Mouse (Mus musculus) stomach, embryonic 14.5 days (tissue): ENCODE results near the gene Rin3. TPM values are rescaled to one million over a fixed set of nuclear protein-coding genes. Genes with fewer than 3 reads are reported as not detected.

Experiments
- ATAC-seq: fragments of 200-750 bp; cut with Nextera tagmentation; 2 replicates; pipeline ENCODE4 v1.8.0; 2017; ENCODE audit warnings: low read depth, moderate TSS enrichment; ENCODE audit not compliant: insufficient number of reproducible peaks, insufficient read depth, low FRiP score
- H3K27ac ChIP-seq: fragments of 300-500 bp; sonication (generic); 2 replicates; pipeline ENCODE4 v1.5.1; 2014; ENCODE audit warnings: mild to moderate bottlenecking, low read length, moderate library complexity, mixed read lengths
- H3K27me3 ChIP-seq: fragments of 300-500 bp; sonication (generic); 2 replicates; pipeline ENCODE4 v1.6.1; 2014; ENCODE audit warnings: low read length, control low read depth, mixed read lengths; ENCODE audit not compliant: control insufficient read depth, insufficient read depth
- H3K36me3 ChIP-seq: fragments of 300-500 bp; sonication (generic); 2 replicates; pipeline ENCODE4 v1.6.1; 2014; ENCODE audit warnings: mild to moderate bottlenecking, control low read depth, low read length, moderate library complexity, mixed read lengths; ENCODE audit not compliant: control insufficient read depth, insufficient read depth
- H3K4me1 ChIP-seq: fragments of 300-500 bp; sonication (generic); 2 replicates; pipeline ENCODE4 v1.6.1; 2014; ENCODE audit warnings: low read length, control low read depth, mixed read lengths; ENCODE audit not compliant: control insufficient read depth, insufficient read depth
- H3K4me2 ChIP-seq: fragments of 300-500 bp; sonication (generic); replicated peaks from 2 replicates; pipeline ENCODE4 v1.6.1; 2014; ENCODE audit warnings: low read depth, low read length, control low read depth
- H3K4me3 ChIP-seq: fragments of 300-500 bp; sonication (generic); 2 replicates; pipeline ENCODE4 v1.5.1; 2014; ENCODE audit warnings: low read depth, low read length, control low read depth
- H3K9ac ChIP-seq: fragments of 300-500 bp; sonication (generic); replicated peaks from 2 replicates; pipeline ENCODE4 v1.6.1; 2014; ENCODE audit warnings: low read depth, mild to moderate bottlenecking, control low read depth, low read length, moderate library complexity, mixed read lengths
- H3K9me3 ChIP-seq: fragments of 300-500 bp; sonication (generic); 2 replicates; pipeline ENCODE4 v1.6.1; 2016; ENCODE audit warnings: low read depth, low read length, control low read depth; ENCODE audit not compliant: control insufficient read depth
- WGBS: fragments of 180-500 bp; shearing (Covaris S2); extraction: QIAGEN DNeasy Blood & Tissue Kit; methylation state at CpG from one replicate; pipeline ENCODE4 v1.1.7; 2014; 5-methylcytosine and 5-hydroxymethylcytosine counted together
- polyA plus RNA-seq: library from polyadenylated mRNA; unstranded; fragments of >200 nt; fragmentation: Nextera tagmentation; extraction: Ambion mirVana; gene quantifications from 2 replicates; pipeline ENCODE4 v1.2.1, GENCODE M21; 2014

Gene Rin3
- polyA plus RNA-seq, 1 experiment from 2014 or later = 12.1 TPM

- WGBS = 88% methylated on average over 4 of the region's 4 CpGs
- H3K4me3 ChIP-seq = no peak overlapping the region
Measured at GRCm38 (mm10) chr12:102434107-102434506, 151.3 kb downstream of the Rin3 start.

DNA sequence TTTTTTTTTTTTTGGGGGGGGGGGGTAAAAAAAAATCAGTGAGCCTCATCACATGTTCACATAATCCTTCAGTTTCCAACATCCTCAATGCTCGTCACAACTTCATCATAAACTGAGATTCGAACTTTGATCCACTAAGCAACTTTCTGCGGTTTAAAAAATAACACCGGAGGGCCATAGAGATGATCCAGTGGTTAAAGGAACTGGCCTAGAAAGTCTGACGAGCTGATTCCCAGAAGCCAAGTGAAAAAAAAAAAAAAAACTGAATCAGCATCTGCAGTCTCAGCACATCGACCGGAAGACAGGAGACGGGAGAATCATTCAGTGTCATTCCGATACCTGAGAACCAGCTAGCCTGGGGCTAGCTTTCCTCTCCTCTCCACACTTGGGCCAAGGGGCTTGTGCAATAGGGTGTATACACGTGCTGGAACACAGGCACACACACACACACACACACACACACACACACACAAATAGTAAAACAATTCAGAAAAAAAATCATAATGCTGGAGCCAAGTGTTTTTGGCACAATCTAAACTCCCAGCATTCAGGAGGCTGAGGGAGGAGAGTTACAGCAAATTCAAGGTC is 154.2 kb downstream of the Rin3 start:
- H3K4me2 ChIP-seq = no peak overlapping the region
- H3K9me3 ChIP-seq = no peaks in the 10 kb centered on the region
- no peaks in the 10 kb centered on the region for H3K4me1 ChIP-seq
- no peaks in the 10 kb centered on the region for H3K27me3 ChIP-seq
- no peak overlapping the region for H3K4me3 ChIP-seq
- no peak overlapping the region for H3K27ac ChIP-seq
- no peak for ATAC-seq
- H3K36me3 ChIP-seq = no peaks in the 10 kb centered on the region
- H3K9ac ChIP-seq = no peak overlapping the region
- WGBS = 73% methylated on average over 10 of the region's 10 CpGs

More at GRCm38 (mm10) chr12:102434107-102434506, 151.3 kb downstream of the Rin3 start:
- Histone ChIP-seq H3K27me3 (no peaks in the 10 kb centered on the region), H3K9ac (no peak overlapping the region), H3K27ac (no peak overlapping the region), H3K9me3 (no peaks in the 10 kb centered on the region), H3K4me1 (no peaks in the 10 kb centered on the region), H3K4me2 (no peak overlapping the region), H3K36me3 (no peaks in the 10 kb centered on the region)
- ATAC-seq = no peak

GRCm38 (mm10) chr12:102437952-102438351 is 155.1 kb downstream of the Rin3 start:
- H3K9me3 ChIP-seq = no peaks in the 10 kb centered on the region
- H3K4me3 ChIP-seq = no peak overlapping the region
- ATAC-seq = no peak
- no peak overlapping the region for H3K27ac ChIP-seq
- 79% methylated on average over 5 of the region's 5 CpGs for WGBS
- 0 out of 2 replicates have a peak overlapping the region, but pooled peaks have one; percentile 52 for H3K4me2 ChIP-seq
- no peaks in the 10 kb centered on the region for H3K36me3 ChIP-seq
- H3K4me1 ChIP-seq = no peaks in the 10 kb centered on the region
- H3K9ac ChIP-seq = no peak overlapping the region
- H3K27me3 ChIP-seq = no peaks in the 10 kb centered on the region

- peak; percentile 20; the same call in 1 of the 2 replicates for ATAC-seq
- 3% methylated on average over 20 of the region's 20 CpGs for WGBS
- H3K4me1 ChIP-seq = no peaks in the 10 kb centered on the region
- no peaks in the 10 kb centered on the region for H3K9me3 ChIP-seq
- peak overlapping the region; percentile 57 for H3K4me3 ChIP-seq
- no peaks in the 10 kb centered on the region for H3K27me3 ChIP-seq
- H3K4me2 ChIP-seq = peak overlapping the region; percentile 52
- no peak overlapping the region for H3K27ac ChIP-seq
- no peaks in the 10 kb centered on the region for H3K36me3 ChIP-seq
- H3K9ac ChIP-seq = peak overlapping the region; percentile 39; the same call in 1 of the 2 replicates
Measured at GRCm38 (mm10) chr12:102438983-102439631, 156.3 kb downstream of the Rin3 start.

- Histone ChIP-seq H3K36me3 (no peaks in the 10 kb centered on the region), H3K9me3 (no peaks in the 10 kb centered on the region), H3K27ac (no peak within 1 kb of the TSS), H3K9ac (peak within 1 kb of the TSS; percentile 39; the same call in 1 of the 2 replicates), H3K4me3 (peak within 1 kb of the TSS; percentile 57), H3K4me2 (peak within 1 kb of the TSS; percentile 52), H3K4me1 (no peaks in the 10 kb centered on the region), H3K27me3 (no peaks in the 10 kb centered on the region)
- under 1% methylated on average over 28 of the region's 28 CpGs for WGBS
- peak; percentile 99 for ATAC-seq
Measured at GRCm38 (mm10) chr12:102439632-102440023, 156.8 kb downstream of the Rin3 start, which contains the start of gene Lgmn. TSS of gene Lgmn (minus strand) at chr12:102439813.

Other genes starting within 250 kb of the Rin3 start
- 0.26 and 0.41 TPM in 2 replicates for gene Slc24a4, start 154.3 kb upstream of the Rin3 start, polyA plus RNA-seq
- 84.7 and 90.1 TPM in 2 replicates for gene Lgmn, start 156.8 kb downstream of the Rin3 start, polyA plus RNA-seq
- 35.1 and 38.8 TPM in 2 replicates for gene Golga5, start 186.1 kb downstream of the Rin3 start, polyA plus RNA-seq